Mouse (Mus musculus) C2C12 (cell line): ENCODE measurements around the gene Armcx3.

Experiments used
- CTCF ChIP-seq: IDR thresholded peaks from one replicate; pipeline ENCODE4 v1.5.1; 2011; ENCODE audit not compliant: control insufficient read depth, insufficient read depth, insufficient read length
- MAX ChIP-seq: IDR thresholded peaks from one replicate; pipeline ENCODE4 v1.6.1; 2011; ENCODE audit warnings: mild to moderate bottlenecking, control low read depth
- MYOD1 ChIP-seq: IDR thresholded peaks from one replicate; pipeline ENCODE4 v1.6.1; 2011; ENCODE audit warnings: low read depth; ENCODE audit not compliant: control insufficient read depth, insufficient read length

DNA sequence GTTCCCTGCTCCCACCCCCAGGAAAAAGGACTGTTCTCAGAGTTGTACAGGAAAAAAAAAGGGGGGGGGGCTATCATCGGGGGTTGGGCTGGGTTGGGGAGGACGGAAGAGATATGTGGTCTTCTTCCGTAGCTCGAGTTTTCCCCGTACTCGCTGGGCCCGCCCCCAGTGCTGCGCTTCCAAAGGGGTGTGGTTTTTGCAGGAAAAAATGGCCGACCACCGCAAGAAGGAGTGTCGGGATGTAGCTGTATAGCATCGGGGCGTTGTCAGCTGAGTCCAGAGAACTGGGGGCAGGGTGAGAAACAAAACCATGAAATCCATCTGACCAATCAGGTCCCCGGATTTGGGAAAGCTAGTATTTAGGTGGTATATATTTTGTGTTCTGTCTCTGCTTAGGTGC lies 37.9 kb upstream of the Armcx3 start:
- no peak for TF ChIP-seq CTCF
- TF ChIP-seq MAX, result no peak
- no peak for TF ChIP-seq MYOD1
